Mouse (Mus musculus) megakaryocyte, embryonic 14.5 days (primary cell): Measurements from ENCODE around the gene Parp14. TPM values are rescaled to one million over a fixed set of nuclear protein-coding genes. Genes with fewer than 3 reads are reported as not detected.
A peak's percentile ranks its signal among the peaks of the same experiment; 100 is the strongest.
"Not testable (repeated sequence)": the region's sequence is repeated elsewhere in the genome, so short reads cannot be mapped to it uniquely, and the experiment has no call there.

Experiments
- H3K27me3 ChIP-seq: replicated peaks from 2 replicates; pipeline ENCODE3; 2012; ENCODE audit warnings: inconsistent platforms
- H3K36me3 ChIP-seq: replicated peaks from 2 replicates; pipeline ENCODE3; 2012; ENCODE audit warnings: low read length, inconsistent platforms, mixed read lengths
- H3K4me1 ChIP-seq: 2 replicates; pipeline ENCODE4 v1.6.1; 2012; ENCODE audit warnings: inconsistent platforms
- H3K4me3 ChIP-seq: replicated peaks from 2 replicates; pipeline ENCODE3; 2012; ENCODE audit warnings: moderate library complexity, mild to moderate bottlenecking, inconsistent platforms
- H3K9me3 ChIP-seq: 2 replicates; pipeline ENCODE4 v1.6.1; 2012; ENCODE audit warnings: inconsistent platforms
- FLI1 ChIP-seq: IDR thresholded peaks from 2 replicates; pipeline ENCODE4 v1.6.1; 2012; ENCODE audit warnings: low read length, inconsistent platforms, mixed read lengths
- GATA1 ChIP-seq: IDR thresholded peaks from 3 replicates; pipeline ENCODE4 v1.6.1; 2012; ENCODE audit warnings: mixed read lengths, low read length, inconsistent platforms, borderline replicate concordance
- polyA plus RNA-seq: library from polyadenylated mRNA; stranded (reverse); fragments of >175 nt; gene quantifications from 2 replicates; pipeline ENCODE4 v1.2.3, GENCODE M21; 2012; ENCODE audit warnings: low replicate concordance; ENCODE audit not compliant: insufficient read depth

Parp14 gene
- polyA plus RNA-seq, 1 experiment = 1.3 TPM

GRCm38 (mm10) chr16:35904121-35904736, 32.9 kb upstream of the Parp14 start:
- peaks cover 3% of the 10 kb centered on the region for H3K36me3 ChIP-seq
- peaks cover 26% of the 10 kb centered on the region for H3K9me3 ChIP-seq
- no peaks in the 10 kb centered on the region for H3K27me3 ChIP-seq
- H3K4me3 ChIP-seq = no peak overlapping the region
- peaks cover 47% of the 10 kb centered on the region for H3K4me1 ChIP-seq
- TF ChIP-seq FLI1 = no peak
- TF ChIP-seq GATA1 = no peak

GRCm38 (mm10) chr16:35903014-35903640, 31.8 kb upstream of the Parp14 start:
- Histone ChIP-seq H3K4me3 (no peak overlapping the region), H3K27me3 (no peaks in the 10 kb centered on the region), H3K4me1 (peaks cover 46% of the 10 kb centered on the region), H3K9me3 (peaks cover 23% of the 10 kb centered on the region), H3K36me3 (no peaks in the 10 kb centered on the region)
- no peak for TF ChIP-seq GATA1
- TF ChIP-seq FLI1 = no peak

GRCm38 (mm10) chr16:35900541-35900940, 29.2 kb upstream of the Parp14 start:
- TF ChIP-seq GATA1 = no peak
- Histone ChIP-seq H3K36me3 (no peaks in the 10 kb centered on the region), H3K4me1 (peaks cover 24% of the 10 kb centered on the region)

GRCm38 (mm10) chr16:35894997-35895396, 23.7 kb upstream of the Parp14 start:
- H3K4me3 ChIP-seq = no peak overlapping the region
- H3K4me1 ChIP-seq = peaks cover 12% of the 10 kb centered on the region
- H3K27me3 ChIP-seq = peaks cover 4% of the 10 kb centered on the region
- TF ChIP-seq FLI1 = no peak
- TF ChIP-seq GATA1 = no peak
- H3K9me3 ChIP-seq = peaks cover 12% of the 10 kb centered on the region
- H3K36me3 ChIP-seq = no peaks in the 10 kb centered on the region

More at GRCm38 (mm10) chr16:35900541-35900940, 29.2 kb upstream of the Parp14 start:
- Histone ChIP-seq H3K9me3 (peaks cover 35% of the 10 kb centered on the region), H3K4me3 (no peak overlapping the region), H3K27me3 (no peaks in the 10 kb centered on the region)

GRCm38 (mm10) chr16:35891603-35892002, 20.3 kb upstream of the Parp14 start:
- H3K27me3 ChIP-seq, H3K4me3 ChIP-seq, H3K36me3 ChIP-seq, H3K9me3 ChIP-seq: not testable (repeated sequence)
- peaks cover 18% of the 10 kb centered on the region for H3K4me1 ChIP-seq

GRCm38 (mm10) chr16:35890645-35891044, 19.3 kb upstream of the Parp14 start:
- Histone ChIP-seq H3K27me3 (peaks cover 4% of the 10 kb centered on the region), H3K36me3 (no peaks in the 10 kb centered on the region), H3K4me3 (no peak overlapping the region), H3K9me3 (no peaks in the 10 kb centered on the region), H3K4me1 (peaks cover 18% of the 10 kb centered on the region)
- TF ChIP-seq GATA1 = no peak
- no peak for TF ChIP-seq FLI1

GRCm38 (mm10) chr16:35888910-35889309, 17.6 kb upstream of the Parp14 start:
- H3K4me1 ChIP-seq = peaks cover 13% of the 10 kb centered on the region
- no peaks in the 10 kb centered on the region for H3K36me3 ChIP-seq
- TF ChIP-seq FLI1 (no peak), GATA1 (no peak)
- H3K9me3 ChIP-seq = no peaks in the 10 kb centered on the region
- no peak overlapping the region for H3K4me3 ChIP-seq
- H3K27me3 ChIP-seq = peaks cover 4% of the 10 kb centered on the region

GRCm38 (mm10) chr16:35888174-35888573, 16.8 kb upstream of the Parp14 start:
- Histone ChIP-seq H3K4me1 (peaks cover 13% of the 10 kb centered on the region), H3K27me3 (peaks cover 4% of the 10 kb centered on the region), H3K36me3 (no peaks in the 10 kb centered on the region), H3K9me3 (no peaks in the 10 kb centered on the region), H3K4me3 (no peak overlapping the region)
- no peak for TF ChIP-seq GATA1

- no peaks in the 10 kb centered on the region for H3K36me3 ChIP-seq
- no peak for TF ChIP-seq FLI1
- no peak for TF ChIP-seq GATA1
- no peaks in the 10 kb centered on the region for H3K27me3 ChIP-seq
These were observed 3.1 kb upstream of the Parp14 start for GRCm38 (mm10) chr16:35874416-35874815.

GRCm38 (mm10) chr16:35872410-35873006, 1.2 kb upstream of the Parp14 start:
- Histone ChIP-seq H3K27me3 (no peaks in the 10 kb centered on the region), H3K9me3 (peaks cover 4% of the 10 kb centered on the region; the same call in 1 of the 2 replicates), H3K4me3 (peak overlapping the region; percentile 92), H3K4me1 (peaks cover 42% of the 10 kb centered on the region), H3K36me3 (peaks cover 3% of the 10 kb centered on the region)
- TF ChIP-seq FLI1 (no peak), GATA1 (no peak)

More at GRCm38 (mm10) chr16:35874416-35874815, 3.1 kb upstream of the Parp14 start:
- Histone ChIP-seq H3K9me3 (peaks cover 4% of the 10 kb centered on the region; the same call in 1 of the 2 replicates), H3K4me1 (peaks cover 30% of the 10 kb centered on the region), H3K4me3 (no peak overlapping the region)
